8 mouse cellular contexts compared by ENCODE assay signal in the genomic region with DNA sequence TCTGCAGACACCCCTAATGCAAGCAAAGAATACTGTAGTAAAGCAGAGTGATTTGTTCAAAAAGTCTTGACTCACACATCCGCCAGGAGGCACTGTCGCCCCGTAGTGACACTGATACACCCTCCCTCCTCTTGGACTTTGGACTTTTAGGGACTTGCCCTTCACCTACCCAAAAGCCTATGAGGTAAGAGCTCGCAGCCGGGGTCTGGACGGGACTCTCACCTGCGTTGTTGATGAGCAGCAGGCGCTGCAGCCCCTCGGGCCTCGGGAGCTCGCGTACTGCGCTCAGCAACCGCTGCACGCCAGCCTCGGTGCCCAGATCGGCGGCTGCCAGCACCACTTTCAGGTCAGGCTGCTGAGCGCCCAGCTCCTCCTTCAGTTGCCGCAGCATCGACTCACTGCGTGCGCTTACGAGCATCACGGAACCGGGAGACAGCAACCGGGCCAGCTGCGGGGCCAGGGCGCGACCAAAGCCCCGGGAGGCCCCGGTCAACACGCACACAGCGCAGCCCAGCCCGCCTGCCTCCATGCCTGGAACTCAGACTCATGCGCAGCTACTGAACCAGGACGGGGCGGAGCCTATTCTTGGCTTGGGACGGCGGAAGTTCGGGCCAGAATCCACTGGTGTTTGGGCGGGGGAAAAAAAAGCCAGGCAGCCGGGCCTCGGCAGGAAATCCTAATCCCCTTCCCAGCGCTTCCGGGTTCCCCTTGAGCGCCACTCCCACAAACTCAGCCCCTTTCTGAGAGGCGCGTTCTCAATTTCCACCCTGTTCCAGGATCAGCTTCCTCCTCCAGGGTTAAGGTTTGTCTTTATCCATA. TPM values are rescaled to one million over a fixed set of nuclear protein-coding genes. Genes with fewer than 3 reads are reported as not detected.
A peak's percentile ranks its signal among the peaks of the same experiment; 100 is the strongest.
DNase-seq lines count a peak whose midpoint lies in the region; ATAC-seq and TF ChIP-seq lines count a peak whose summit lies in the region.

A gene (minus strand): TSS at position 550 of the 819 bp plus-strand sequence.

- H3K9me3 ChIP-seq in forebrain, embryonic 10.5 days, result no peaks in the 10 kb centered on the region
- no peaks in the 10 kb centered on the region for H3K9me3 ChIP-seq in heart, embryonic 15.5 days (replicated peaks)
- H3K9me3 ChIP-seq in liver, embryonic 14.5 days (ENCODE audit: control insufficient read depth, low read length), result no peaks in the 10 kb centered on the region
- no peaks in the 10 kb centered on the region for H3K9me3 ChIP-seq in neural tube, embryonic 11.5 days (ENCODE audit: control insufficient read depth, low read length)
- no peaks in the 10 kb centered on the region for H3K9me3 ChIP-seq in stomach, postnatal 0 days (ENCODE audit: control insufficient read depth, low read length)

- peak within 1 kb of the TSS; percentile 66 for H3K4me3 ChIP-seq in forebrain, embryonic 10.5 days
- peak within 1 kb of the TSS; percentile 76 for H3K4me3 ChIP-seq in heart, embryonic 15.5 days
- peak within 1 kb of the TSS; percentile 72 to 73 for H3K4me3 ChIP-seq in liver, embryonic 14.5 days (ENCODE audit: insufficient read depth in 1 of 2, low read depth in 2 of 2, low read length in 2 of 2)
- peak within 1 kb of the TSS; percentile 81 for H3K4me3 ChIP-seq in neural tube, embryonic 11.5 days (ENCODE audit: low read depth, low read length)
- H3K4me3 ChIP-seq in stomach, postnatal 0 days (ENCODE audit: low read depth, low read length), result peak within 1 kb of the TSS; percentile 80

- TF ChIP-seq EP300 in liver, embryonic 14.5 days (IDR thresholded peaks at IDR 0.05; ENCODE audit: low read depth), result no peak
- TF ChIP-seq EP300 in stomach, postnatal 0 days (optimal IDR thresholded peaks at IDR 0.05), result no peak

- peaks cover 19% of the 10 kb centered on the region for H3K36me3 ChIP-seq in forebrain, embryonic 10.5 days (replicated peaks)
- H3K36me3 ChIP-seq in heart, embryonic 15.5 days, result peaks cover 10% of the 10 kb centered on the region; the same call in 1 of the 2 replicates
- no peaks in the 10 kb centered on the region for H3K36me3 ChIP-seq in liver, embryonic 14.5 days (replicated peaks; ENCODE audit: control insufficient read depth, insufficient read depth, low read depth)
- H3K36me3 ChIP-seq in neural tube, embryonic 11.5 days (ENCODE audit: control insufficient read depth, insufficient read depth, low read length), result no peaks in the 10 kb centered on the region
- 0 out of 2 replicates have a peak, but pooled peaks cover 4% of the 10 kb centered on the region for H3K36me3 ChIP-seq in stomach, postnatal 0 days (ENCODE audit: control insufficient read depth, insufficient read depth, low read length)

- H3K27me3 ChIP-seq in forebrain, embryonic 10.5 days (ENCODE audit: poor library complexity, severe bottlenecking), result no peaks in the 10 kb centered on the region
- no peaks in the 10 kb centered on the region for H3K27me3 ChIP-seq in heart, embryonic 15.5 days
- no peaks in the 10 kb centered on the region for H3K27me3 ChIP-seq in liver, embryonic 14.5 days (ENCODE audit: control insufficient read depth, insufficient read depth, low read length)
- H3K27me3 ChIP-seq in neural tube, embryonic 11.5 days (ENCODE audit: control insufficient read depth, insufficient read depth, low read length), result no peaks in the 10 kb centered on the region
- H3K27me3 ChIP-seq in stomach, postnatal 0 days (ENCODE audit: control insufficient read depth, insufficient read depth, low read length), result no peaks in the 10 kb centered on the region

- H3K4me1 ChIP-seq in forebrain, embryonic 10.5 days, result peaks cover 15% of the 10 kb centered on the region
- H3K4me1 ChIP-seq in heart, embryonic 15.5 days (replicated peaks), result peaks cover 12% of the 10 kb centered on the region
- H3K4me1 ChIP-seq in liver, embryonic 14.5 days (replicated peaks; ENCODE audit: control insufficient read depth in 2 of 2, insufficient read depth in 2 of 2, low read length in 1 of 2), result no peaks in the 10 kb centered on the region; a peak in 1 of 4 replicates
- peaks cover 2% of the 10 kb centered on the region; the same call in 1 of the 2 replicates for H3K4me1 ChIP-seq in neural tube, embryonic 11.5 days (ENCODE audit: control insufficient read depth, insufficient read depth, low read length)
- H3K4me1 ChIP-seq in stomach, postnatal 0 days (replicated peaks; ENCODE audit: control insufficient read depth, insufficient read depth), result no peaks in the 10 kb centered on the region

- under 1% methylated on average over 49 of the region's 49 CpGs for WGBS in forebrain, embryonic 10.5 days
- under 1% methylated on average over 49 of the region's 49 CpGs for WGBS in heart, embryonic 15.5 days
- WGBS in liver, embryonic 14.5 days (ENCODE audit: insufficient replicate concordance), result under 1% methylated on average over 49 of the region's 49 CpGs
- under 1% methylated on average over 49 of the region's 49 CpGs for WGBS in neural tube, embryonic 11.5 days
- under 1% methylated on average over 49 of the region's 49 CpGs for WGBS in stomach, postnatal 0 days

- peak; percentile 86 for ATAC-seq in CD4-positive, CD25-positive, alpha-beta regulatory T cell, adult 4 months
- peak; percentile 94 for ATAC-seq in heart, embryonic 15.5 days (replicated peaks; ENCODE audit: insufficient number of reproducible peaks, insufficient read depth, low FRiP score, low read depth)
- peak; percentile 88 for ATAC-seq in liver, embryonic 14.5 days (ENCODE audit: insufficient read depth)
- ATAC-seq in neural tube, embryonic 11.5 days (ENCODE audit: insufficient read depth, low FRiP score, low TSS enrichment), result peak; percentile 87
- ATAC-seq in stomach, postnatal 0 days (ENCODE audit: low FRiP score, low TSS enrichment), result peak; percentile 92

- peak; percentile 86 for TF ChIP-seq CTCF in liver, embryonic 14.5 days (IDR thresholded peaks at IDR 0.05; ENCODE audit: low read depth)
- peak; percentile 90 for TF ChIP-seq CTCF in stomach, postnatal 0 days (IDR thresholded peaks at IDR 0.05; ENCODE audit: low read depth)

- peak; percentile 42 for DNase-seq in c-Kit-negative CD71-positive TER-119-positive erythroid progenitor cells, embryonic 14.5 days (ENCODE audit: low read depth, low spot score)
- peak; percentile 89 for DNase-seq in forebrain, embryonic 10.5 days (ENCODE audit: extremely low spot score, low spot score)
- peak; percentile 97 to 98 for DNase-seq in kidney, postnatal 25 days
- DNase-seq in liver, embryonic 14.5 days (ENCODE audit: low read depth in 3 of 3, low spot score in 3 of 3), result peak; percentile 63 to 69 (median 63)
- peak; percentile 89 for DNase-seq in neural tube, embryonic 11.5 days (ENCODE audit: low spot score)
- peak; percentile 95 for DNase-seq in stomach, postnatal 0 days (ENCODE audit: low spot score)

- H3K27ac ChIP-seq in forebrain, embryonic 10.5 days, result peak within 1 kb of the TSS; percentile 89
- H3K27ac ChIP-seq in heart, embryonic 15.5 days, result peak within 1 kb of the TSS; percentile 97
- no peak within 1 kb of the TSS; the same call in 1 of the 2 replicates for H3K27ac ChIP-seq in liver, embryonic 14.5 days
- peak within 1 kb of the TSS; percentile 61 for H3K27ac ChIP-seq in neural tube, embryonic 11.5 days (ENCODE audit: low read depth, low read length)
- H3K27ac ChIP-seq in stomach, postnatal 0 days (replicated peaks), result peak within 1 kb of the TSS; percentile 95

- peak within 1 kb of the TSS; percentile 68 for H3K4me2 ChIP-seq in heart, embryonic 15.5 days
- H3K4me2 ChIP-seq in liver, embryonic 14.5 days (ENCODE audit: low read depth), result peak within 1 kb of the TSS; percentile 67
- peak within 1 kb of the TSS; percentile 59 for H3K4me2 ChIP-seq in neural tube, embryonic 11.5 days (ENCODE audit: low read depth)
- H3K4me2 ChIP-seq in stomach, postnatal 0 days (replicated peaks; ENCODE audit: low read depth), result peak within 1 kb of the TSS; percentile 73

- H3K9ac ChIP-seq in heart, embryonic 15.5 days, result peak within 1 kb of the TSS; percentile 82
- H3K9ac ChIP-seq in liver, embryonic 14.5 days (replicated peaks), result peak within 1 kb of the TSS; percentile 71
- H3K9ac ChIP-seq in neural tube, embryonic 11.5 days (ENCODE audit: low read length), result peak within 1 kb of the TSS; percentile 88
- peak within 1 kb of the TSS; percentile 86 for H3K9ac ChIP-seq in stomach, postnatal 0 days (ENCODE audit: low read length)

RNA-seq across cellular contexts. Expression of the gene that starts here (rescaled TPM):
- polyA plus RNA-seq in CD4-positive, CD25-positive, alpha-beta regulatory T cell, adult 4 months (2017; shearing (Covaris generic)), result 10 to 100 TPM; 17.8 to 33.4 TPM
- polyA plus RNA-seq in forebrain, embryonic 10.5 days (2016; fragmentation: Nextera tagmentation; extraction: Ambion mirVana), result 57.4 and 59.1 TPM in 2 replicates
- 51.1 and 54.4 TPM in 2 replicates for polyA plus RNA-seq in heart, embryonic 15.5 days (2015; fragmentation: Nextera tagmentation; extraction: Ambion mirVana)
- polyA plus RNA-seq in liver, embryonic 14.5 days (2012; rRNA removed), result 7.6 and 7.9 TPM in 2 replicates
- 32.9 and 35.6 TPM in 2 replicates for polyA plus RNA-seq in liver, embryonic 14.5 days (2014; fragmentation: Nextera tagmentation; extraction: Ambion mirVana)
- 46.8 and 52.4 TPM in 2 replicates for polyA plus RNA-seq in neural tube, embryonic 11.5 days (2014; fragmentation: Nextera tagmentation; extraction: Ambion mirVana)
- polyA plus RNA-seq in stomach, postnatal 0 days (2015; fragmentation: Nextera tagmentation; extraction: Ambion mirVana), result 58.8 and 62.1 TPM in 2 replicates

Comparison
In these comparisons a context has a peak if more than half of its experiments do, and no peak if none do; other contexts are left out.
1. DNase-seq: peak in every context shown above with its lines; median percentile 98 in kidney, postnatal 25 days; 95 in stomach, postnatal 0 days; 89 in forebrain, embryonic 10.5 days; 89 in neural tube, embryonic 11.5 days; 63 in liver, embryonic 14.5 days; 42 in c-Kit-negative CD71-positive TER-119-positive erythroid progenitor cells, embryonic 14.5 days.